16 mouse cellular contexts compared by ENCODE assay signal in genomic region chr1:153489540-153489939, GRCm38 (mm10). TPM values are rescaled to one million over a fixed set of nuclear protein-coding genes. Genes with fewer than 3 reads are reported as not detected.
DNase-seq lines count a peak whose midpoint lies in the region; ATAC-seq and TF ChIP-seq lines count a peak whose summit lies in the region.
"Had no signal": no experiment of that assay in that cellular context is flagged by ENCODE, and none has a peak within 500 bp of the region (broad histone marks: within the 10 kb centered on the region; RNA-seq: fewer than 3 reads in every experiment).

No protein-coding gene starts in this region.

- no peak for ATAC-seq in heart, postnatal 0 days (ENCODE audit: insufficient read depth, low read depth)
- ATAC-seq: forebrain, embryonic 15.5 days; hindbrain, postnatal 0 days; intestine, embryonic 15.5 days; Patski had no signal

- no peak for TF ChIP-seq POLR2A in CH12.LX (IDR thresholded peaks at IDR 0.05; ENCODE audit: low read depth, low read length)
- no peak for TF ChIP-seq POLR2A in bone marrow macrophage, adult 2 months (IDR thresholded peaks at IDR 0.05; ENCODE audit: borderline replicate concordance, low read depth, low read length)

- no peak overlapping the region for H3K9ac ChIP-seq in heart, postnatal 0 days (replicated peaks; ENCODE audit: low read depth, low read length)
- 0 out of 2 replicates have a peak overlapping the region, but pooled peaks have one; percentile 31 for H3K9ac ChIP-seq in CH12.LX (ENCODE audit: insufficient read depth, low read depth)
- H3K9ac ChIP-seq: embryonic facial prominence, embryonic 12.5 days; forebrain, embryonic 15.5 days; hindbrain, embryonic 13.5 days; intestine, embryonic 15.5 days had no signal

- no peak overlapping the region for H3K4me3 ChIP-seq in heart, postnatal 0 days (ENCODE audit: low read depth, low read length)
- H3K4me3 ChIP-seq in CH12.LX (replicated peaks in 1 of 3; ENCODE audit: low read depth in 2 of 3, low read length in 2 of 3, poor library complexity in 1 of 3): no peak overlapping the region
- no peak overlapping the region for H3K4me3 ChIP-seq in bone marrow macrophage, adult 2 months (ENCODE audit: insufficient read depth, low read length)
- H3K4me3 ChIP-seq: embryonic facial prominence, embryonic 12.5 days; forebrain, embryonic 15.5 days; hindbrain, embryonic 13.5 days; intestine, embryonic 15.5 days had no signal

- no peak for TF ChIP-seq CTCF in heart, postnatal 0 days (IDR thresholded peaks at IDR 0.05; ENCODE audit: low read depth)
- TF ChIP-seq CTCF in CH12.LX (conservative IDR thresholded peaks at IDR 0.05 in 1 of 2, IDR thresholded peaks at IDR 0.05 in 1 of 2; ENCODE audit: low read depth in 2 of 2, low read length in 2 of 2): no peak
- TF ChIP-seq CTCF in bone marrow macrophage, adult 2 months (IDR thresholded peaks at IDR 0.05; ENCODE audit: low read depth, low read length): no peak

- TF ChIP-seq EP300 in heart, postnatal 0 days (IDR thresholded peaks at IDR 0.05; ENCODE audit: low read depth): no peak
- TF ChIP-seq EP300 in CH12.LX (IDR thresholded peaks at IDR 0.05; ENCODE audit: low read length): no peak; the same call in 1 of the 2 replicates

- in situ Hi-C loops in CH12.LX (cut with MboI; ENCODE audit: low pct_ligation_motif_present, low pct_unique_long_range_greater_than_20kb, low sequenced_read_pairs): no loop called here

- no peak for TF ChIP-seq RAD21 in CH12.LX (IDR thresholded peaks at IDR 0.05; ENCODE audit: low read depth, low read length)

- dilution Hi-C loops in CH12.LX (cut with MboI; ENCODE audit: extremely low pct_ligation_motif_present, extremely low pct_unique_long_range_greater_than_20kb, low sequenced_read_pairs): no loop called here

- H3K9me3 ChIP-seq in heart, postnatal 0 days (replicated peaks; ENCODE audit: control insufficient read depth, low read length): no peaks in the 10 kb centered on the region
- H3K9me3 ChIP-seq in CH12.LX (replicated peaks; ENCODE audit: low read length): no peaks in the 10 kb centered on the region
- H3K9me3 ChIP-seq: embryonic facial prominence, embryonic 12.5 days; forebrain, embryonic 15.5 days; hindbrain, embryonic 13.5 days; intestine, embryonic 15.5 days had no signal

- H3K27ac ChIP-seq in heart, postnatal 0 days (ENCODE audit: low read depth): 0 out of 2 replicates have a peak overlapping the region, but pooled peaks have one; percentile 18
- peak overlapping the region; percentile 58; the same call in 1 of the 2 replicates for H3K27ac ChIP-seq in CH12.LX (ENCODE audit: insufficient read depth, low read depth)
- H3K27ac ChIP-seq in bone marrow macrophage, adult 2 months (ENCODE audit: insufficient read depth, low read depth, low read length): peak overlapping the region; percentile 97
- H3K27ac ChIP-seq: embryonic facial prominence, embryonic 12.5 days; forebrain, embryonic 15.5 days; hindbrain, embryonic 13.5 days; hindbrain, postnatal 0 days; intestine, embryonic 15.5 days had no signal

- H3K4me2 ChIP-seq in heart, postnatal 0 days (ENCODE audit: low read depth, low read length): no peak overlapping the region
- peak overlapping the region; percentile 73 for H3K4me2 ChIP-seq in CH12.LX (ENCODE audit: insufficient read depth, low read depth, poor library complexity, severe bottlenecking)
- H3K4me2 ChIP-seq: embryonic facial prominence, embryonic 12.5 days; forebrain, embryonic 15.5 days; hindbrain, embryonic 13.5 days; intestine, embryonic 15.5 days had no signal

- peaks cover 18% of the 10 kb centered on the region for H3K4me1 ChIP-seq in heart, postnatal 0 days (ENCODE audit: control insufficient read depth, insufficient read depth)
- peaks cover 8 to 53% of the 10 kb centered on the region in 2 experiments for H3K4me1 ChIP-seq in CH12.LX (ENCODE audit: control insufficient read depth in 1 of 2, insufficient read depth in 2 of 2)
- peaks cover 55% of the 10 kb centered on the region for H3K4me1 ChIP-seq in bone marrow macrophage, adult 2 months (ENCODE audit: control insufficient read depth, insufficient read depth, low read length)

- H3K27me3 ChIP-seq in heart, postnatal 0 days (ENCODE audit: control insufficient read depth, insufficient read depth, low read length): no peaks in the 10 kb centered on the region
- H3K27me3 ChIP-seq in CH12.LX (replicated peaks): no peaks in the 10 kb centered on the region
- H3K27me3 ChIP-seq: embryonic facial prominence, embryonic 12.5 days; forebrain, embryonic 15.5 days; hindbrain, embryonic 13.5 days; intestine, embryonic 15.5 days; Patski had no signal

- WGBS in heart, postnatal 0 days: 47% methylated on average over 2 of the region's 2 CpGs

- peaks cover 35% of the 10 kb centered on the region for H3K79me2 ChIP-seq in CH12.LX (replicated peaks; ENCODE audit: control insufficient read depth, extremely low read depth, insufficient read depth, poor library complexity, severe bottlenecking)

- no peak for DNase-seq in heart, postnatal 0 days (ENCODE audit: low spot score)
- DNase-seq in heart, adult 9 months (ENCODE audit: low spot score in 2 of 2): no peak
- DNase-seq in CH12.LX (ENCODE audit: extremely low read depth) (peak; percentile 57), ES-CJ7 (ENCODE audit: low read depth, low spot score) (peak; percentile 66)
- no peak for DNase-seq in ovary, postnatal 36 days (ENCODE audit: low spot score)
- DNase-seq in ovary, adult 18-20 months (ENCODE audit: low spot score): no peak
- DNase-seq: adrenal gland, postnatal 10 days; cerebellum, adult 9-10 months; gastrocnemius, postnatal 10 days had no signal

- H3K36me3 ChIP-seq in heart, postnatal 0 days (replicated peaks; ENCODE audit: control insufficient read depth, insufficient read depth, low read length): no peaks in the 10 kb centered on the region
- H3K36me3 ChIP-seq in CH12.LX (replicated peaks in 1 of 2; ENCODE audit: control insufficient read depth in 1 of 2, insufficient read depth in 1 of 2, low read length in 1 of 2): peaks cover 0 to 2% of the 10 kb centered on the region in 2 experiments
- H3K36me3 ChIP-seq: embryonic facial prominence, embryonic 12.5 days; forebrain, embryonic 15.5 days; hindbrain, embryonic 13.5 days; intestine, embryonic 15.5 days had no signal

TF ChIP-seq in CH12.LX, 34 proteins besides CTCF, POLR2A, EP300 and RAD21:
- no peak for TF ChIP-seq IRF4 (IDR thresholded peaks at IDR 0.05; ENCODE audit: low read depth, low read length)
- TF ChIP-seq MAX (IDR thresholded peaks at IDR 0.05; ENCODE audit: low read length): peak; percentile 56
- TF ChIP-seq ZNF384 (IDR thresholded peaks at IDR 0.05; ENCODE audit: low read depth, low read length): peak; percentile 92

RNA-seq across cellular contexts. Expression of gene Dhx9, which starts 2.1 kb away (rescaled TPM):
- 28.3 and 45.8 TPM in 2 replicates for total RNA-seq in heart, postnatal 0 days (2014; rRNA removed; ENCODE audit: low replicate concordance)
- polyA plus RNA-seq in heart, postnatal 0 days (2015; fragmentation: Nextera tagmentation; extraction: Ambion mirVana): 11.9 and 12.7 TPM in 2 replicates
- total RNA-seq in CH12.LX (2012; rRNA removed): 55.4 and 82.4 TPM in 2 replicates
- 81.8 and 98.8 TPM in 2 replicates for total RNA-seq in CH12.LX (2014; rRNA removed)
- polyA plus RNA-seq in CH12.LX (2012; ENCODE audit: insufficient read length, low read depth): 233 and 244 TPM in 2 replicates
- polyA plus RNA-seq in bone marrow macrophage, adult 2 months (2012; ENCODE audit: insufficient read depth, insufficient read length, missing spikeins): 61.2 and 67.9 TPM in 2 replicates

Comparison
In these comparisons a context has a peak if more than half of its experiments do, and no peak if none do; other contexts are left out.
1. DNase-seq: peak in CH12.LX (single experiment) and ES-CJ7 (single experiment); none in heart, postnatal 0 days (single experiment), heart, adult 9 months (0 of 2), ovary, postnatal 36 days (single experiment) and ovary, adult 18-20 months (single experiment).
2. H3K27ac ChIP-seq: peak in every context shown above with its lines; median percentile 97 in bone marrow macrophage, adult 2 months; 58 in CH12.LX; 18 in heart, postnatal 0 days.